Mouse (Mus musculus): ENCODE results near the gene Dsp.
A peak's percentile ranks its signal among the peaks of the same experiment; 100 is the strongest.

Gene Dsp

GRCm38 (mm10) chr13:38201413-38201812, 50.3 kb downstream of the Dsp start:
- no peak for DNase-seq

- no peak for DNase-seq
These were observed 53.1 kb downstream of the Dsp start for GRCm38 (mm10) chr13:38204171-38204570.

GRCm38 (mm10) chr13:38204702-38205482, 53.8 kb downstream of the Dsp start, which contains the start of gene Snrnp48:
Gene Snrnp48, plus strand, starts transcription at chr13:38204938.
- DNase-seq = peak; percentile 84

GRCm38 (mm10) chr13:38211122-38211521, 60.0 kb downstream of the Dsp start:
- no peak for DNase-seq

DNA sequence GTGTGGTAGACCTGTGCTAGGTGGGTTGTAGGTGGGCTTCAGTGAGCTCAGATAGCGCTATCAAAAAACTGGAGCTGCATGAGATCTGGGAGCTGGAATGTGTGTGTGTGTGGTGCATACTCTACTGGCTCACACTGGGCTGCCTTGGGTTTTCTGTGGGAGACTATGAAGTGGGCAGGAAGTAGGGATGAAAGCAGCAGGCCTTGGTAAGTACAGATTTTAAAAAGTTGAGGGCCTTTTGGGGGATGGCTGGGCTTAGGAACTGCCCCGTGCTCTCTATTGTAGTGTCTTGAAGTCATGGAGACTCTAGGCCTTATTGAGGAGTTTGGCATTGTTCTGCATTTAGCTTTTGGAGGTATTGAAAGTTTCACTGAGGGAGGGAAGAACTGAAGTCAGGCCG, 67.6 kb downstream of the Dsp start:
- no peak for DNase-seq

GRCm38 (mm10) chr13:38220331-38220730, 69.2 kb downstream of the Dsp start:
- DNase-seq = no peak

DNA sequence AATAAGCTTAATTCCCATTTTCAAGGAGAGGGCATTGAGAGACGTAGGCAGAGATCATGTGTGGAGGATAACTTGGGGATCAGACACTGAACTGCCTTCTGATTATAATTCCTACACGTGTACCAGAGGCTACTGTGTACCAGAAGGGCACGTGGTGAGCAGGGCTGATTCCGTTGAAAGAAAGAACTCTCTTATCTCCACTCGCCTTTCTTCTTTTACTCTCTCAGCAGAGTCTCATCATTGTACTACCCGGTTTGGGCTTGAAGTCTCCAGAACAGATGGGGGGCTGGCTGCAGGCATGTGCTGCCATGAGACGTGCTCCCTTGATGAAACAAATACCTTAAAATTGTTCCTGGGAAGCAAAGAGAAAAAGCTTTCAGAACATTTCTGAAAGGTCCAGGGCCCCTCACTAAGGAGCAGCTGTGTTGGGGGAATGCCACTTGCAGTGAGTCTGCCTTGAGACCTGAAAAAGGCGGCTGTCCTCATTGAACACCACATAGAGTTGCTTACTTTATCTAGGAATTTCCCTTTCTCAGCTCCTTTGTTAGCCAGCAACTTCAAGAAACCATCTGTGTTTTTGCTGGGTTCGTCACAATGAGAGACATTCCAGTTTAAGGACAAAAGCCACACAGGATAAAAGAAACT, 79.2 kb downstream of the Dsp start:
- no peak for DNase-seq

DNA sequence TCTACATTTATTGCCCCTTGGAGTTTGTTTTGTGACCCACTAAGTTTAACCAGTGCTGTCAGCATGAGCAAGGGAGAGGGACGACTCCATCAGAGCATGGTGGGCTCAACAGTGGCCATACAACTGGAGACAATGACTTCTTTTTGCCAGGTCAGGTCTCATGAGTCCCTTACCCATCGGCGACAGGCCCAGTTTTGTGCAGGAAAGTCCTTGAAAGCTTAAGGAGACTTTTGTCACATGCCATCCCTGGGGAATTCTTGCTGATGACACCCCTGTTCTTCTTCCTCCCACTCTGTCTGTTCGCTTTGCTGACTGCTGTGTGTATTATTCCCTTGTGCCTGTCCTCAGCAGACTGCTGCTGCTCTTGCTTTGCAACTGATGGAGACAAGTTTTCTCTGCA, 81.3 kb downstream of the Dsp start:
- DNase-seq = no peak

DNA sequence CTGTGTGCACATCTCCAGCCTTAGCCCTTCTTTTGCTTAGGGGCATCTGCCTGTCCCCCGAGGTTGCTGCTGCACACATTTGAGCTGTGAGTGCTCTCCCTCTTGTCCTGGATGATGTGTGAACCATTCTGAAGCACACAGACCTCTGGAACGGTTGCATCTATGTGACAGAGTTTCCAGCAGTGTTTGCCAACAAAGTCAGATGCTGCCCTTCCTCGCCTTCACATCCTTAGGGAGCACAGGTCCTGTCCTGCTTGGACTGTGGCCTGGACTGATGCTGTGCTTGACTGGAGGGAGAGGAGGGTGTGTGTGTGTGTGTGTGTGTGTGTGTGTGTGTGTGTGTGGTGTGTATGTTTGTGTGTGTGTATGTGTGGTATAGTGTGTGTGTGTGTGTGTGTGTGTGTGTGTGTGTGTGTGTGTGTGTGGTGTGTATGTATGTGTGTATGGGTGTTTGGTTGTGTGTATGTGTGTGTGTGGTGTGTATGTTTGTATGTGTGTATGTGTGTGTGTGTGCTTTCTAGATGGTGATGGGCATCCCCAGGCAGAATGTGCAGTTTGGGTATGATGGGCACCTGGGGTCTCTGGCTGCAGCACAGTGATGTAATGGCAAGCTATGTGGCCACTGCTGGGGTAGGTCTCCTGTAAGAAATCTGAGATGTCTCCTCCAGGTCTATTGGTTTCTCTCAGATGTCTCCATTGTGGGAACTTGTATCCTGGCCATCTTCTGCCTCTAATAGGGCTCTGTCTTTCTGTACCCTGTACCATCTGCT, 81.9 kb downstream of the Dsp start:
- DNase-seq = no peak

- no peak for DNase-seq
These were observed 83.6 kb downstream of the Dsp start for GRCm38 (mm10) chr13:38234651-38235050.

DNA sequence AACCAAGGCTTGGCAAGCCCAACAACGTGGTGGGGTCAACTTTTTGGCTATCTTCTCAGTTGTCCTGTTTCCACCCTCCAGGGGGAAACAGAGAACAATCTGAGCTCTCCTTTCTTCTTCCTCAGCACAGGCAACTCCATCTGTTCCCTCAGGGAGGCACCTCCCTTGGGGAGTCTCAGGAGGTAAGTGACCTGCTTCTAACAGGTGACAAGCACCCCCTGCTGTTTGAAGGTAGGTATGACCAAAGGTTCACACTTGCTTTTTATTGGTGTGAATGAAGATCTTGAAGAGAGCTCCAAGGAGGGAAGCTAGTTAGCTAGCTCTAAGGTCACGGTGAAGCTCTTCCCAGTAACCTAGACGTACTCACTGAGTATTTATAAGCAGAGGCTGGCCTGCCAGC, 84.3 kb downstream of the Dsp start:
- DNase-seq = no peak

DNA sequence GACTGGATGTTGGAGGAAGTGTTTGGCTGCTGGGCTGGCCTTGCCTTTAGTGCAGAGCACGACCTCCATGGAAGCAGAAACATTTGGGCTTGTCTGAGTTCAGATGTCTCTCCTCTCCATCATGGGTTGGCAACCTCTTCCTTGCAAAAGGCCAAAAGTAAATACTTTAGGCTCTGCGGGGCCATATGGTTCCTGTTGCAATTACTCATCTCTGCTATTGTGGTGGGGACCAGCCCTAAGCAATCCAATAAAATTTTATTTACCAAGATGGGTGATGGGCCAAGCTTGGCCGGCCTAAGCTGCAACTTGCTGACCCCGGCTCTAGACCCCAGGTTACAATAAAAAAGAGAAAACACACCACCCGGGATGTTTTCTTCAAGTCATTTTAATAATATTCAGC, 97.1 kb downstream of the Dsp start:
- no peak for DNase-seq

Data from right cerebral cortex, postnatal 14 days (tissue).